Mouse (Mus musculus): ENCODE measurements around the gene 1700123O20Rik.
A peak's percentile ranks its signal among the peaks of the same experiment; 100 is the strongest.

The 1700123O20Rik gene

DNA sequence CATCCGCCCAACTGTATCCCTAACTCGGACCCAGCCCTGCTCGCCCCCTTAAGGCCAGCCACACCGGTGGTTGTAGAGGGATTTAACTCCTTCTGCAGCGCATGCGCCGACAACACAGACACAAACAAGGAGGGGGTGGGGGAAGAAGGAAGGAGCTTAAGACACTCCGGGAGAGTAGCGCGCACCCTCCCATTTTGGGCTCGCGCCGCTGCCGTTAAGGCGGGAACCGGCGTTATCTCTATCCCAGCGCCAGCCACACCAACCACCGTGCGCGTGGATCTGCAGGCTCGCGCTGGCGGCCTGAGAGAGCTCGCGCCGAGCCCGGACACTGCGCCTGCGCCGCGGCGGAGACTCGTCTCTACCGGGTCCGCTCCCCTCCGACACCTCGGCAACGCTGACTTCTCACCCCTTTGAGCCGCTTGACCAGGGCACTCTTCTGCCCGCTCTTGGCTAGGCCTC is at the start of gene 1700123O20Rik:
Gene 1700123O20Rik, plus strand, starts transcription at position 154 of the 459 bp plus-strand sequence.
- TF ChIP-seq GATA4 (IDR thresholded peaks at IDR 0.05; ENCODE audit: insufficient replicate concordance, low read length), result peak; percentile 77; the same call in 1 of the 2 replicates

- TF ChIP-seq GATA4 (IDR thresholded peaks at IDR 0.05; ENCODE audit: insufficient replicate concordance, low read length), result no peak
Observed at GRCm38 (mm10) chr14:54636954-54637353, 49.1 kb upstream of the 1700123O20Rik start.

GRCm38 (mm10) chr14:54638210-54638609 is 47.8 kb upstream of the 1700123O20Rik start:
- TF ChIP-seq GATA4 (IDR thresholded peaks at IDR 0.05; ENCODE audit: insufficient replicate concordance, low read length), result no peak

GRCm38 (mm10) chr14:54640121-54640520 is 45.9 kb upstream of the 1700123O20Rik start:
- TF ChIP-seq GATA4 (IDR thresholded peaks at IDR 0.05; ENCODE audit: insufficient replicate concordance, low read length), result no peak

- TF ChIP-seq GATA4 (IDR thresholded peaks at IDR 0.05; ENCODE audit: insufficient replicate concordance, low read length), result no peak
Observed at GRCm38 (mm10) chr14:54640946-54641304, 45.1 kb upstream of the 1700123O20Rik start, which contains the start of gene Gm17606. Gm17606 (plus strand) TSS chr14:54640952.

DNA sequence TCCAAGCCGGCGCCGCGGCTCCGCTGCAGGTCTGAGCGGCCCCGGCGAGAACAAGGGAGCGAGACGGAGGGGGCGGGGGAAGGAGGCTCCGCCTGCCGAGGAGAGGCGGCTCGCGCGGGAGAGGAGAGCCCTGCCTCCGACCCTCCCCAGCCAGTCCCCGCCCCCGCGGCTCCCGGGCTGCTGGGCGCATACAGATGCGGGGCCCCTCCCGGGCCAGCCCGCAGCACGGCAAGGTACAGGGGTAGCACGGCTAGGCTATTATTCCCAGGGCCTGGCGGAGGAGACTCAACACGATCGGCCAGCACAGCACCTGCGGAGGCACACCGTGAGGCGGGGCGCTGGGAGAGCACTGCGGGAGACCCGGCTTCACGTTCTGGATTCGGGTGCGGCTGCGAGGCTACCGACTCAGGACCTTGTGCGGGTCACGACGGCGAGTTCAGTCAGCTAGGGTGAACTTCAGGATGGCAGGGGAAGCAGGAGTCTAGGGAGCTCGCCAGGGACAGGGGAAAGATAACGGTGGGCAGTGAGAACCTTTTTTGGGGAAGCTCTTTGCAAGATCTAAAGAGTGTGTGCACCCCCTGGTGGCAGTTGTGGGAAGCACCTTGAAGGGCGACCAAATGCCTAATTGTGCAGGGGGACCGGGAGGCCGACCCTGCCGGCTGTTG is 44.6 kb upstream of the 1700123O20Rik start, which contains the start of gene Cdh24:
Gene Cdh24, minus strand, starts transcription at position 60 of the 665 bp plus-strand sequence.
- no peak for TF ChIP-seq GATA4 (IDR thresholded peaks at IDR 0.05; ENCODE audit: insufficient replicate concordance, low read length)

- TF ChIP-seq GATA4 (IDR thresholded peaks at IDR 0.05; ENCODE audit: insufficient replicate concordance, low read length), result no peak
Observed at GRCm38 (mm10) chr14:54642224-54642944, 43.6 kb upstream of the 1700123O20Rik start.

- TF ChIP-seq GATA4 (IDR thresholded peaks at IDR 0.05; ENCODE audit: insufficient replicate concordance, low read length), result no peak
Observed at GRCm38 (mm10) chr14:54643011-54643410, 43.0 kb upstream of the 1700123O20Rik start.

DNA sequence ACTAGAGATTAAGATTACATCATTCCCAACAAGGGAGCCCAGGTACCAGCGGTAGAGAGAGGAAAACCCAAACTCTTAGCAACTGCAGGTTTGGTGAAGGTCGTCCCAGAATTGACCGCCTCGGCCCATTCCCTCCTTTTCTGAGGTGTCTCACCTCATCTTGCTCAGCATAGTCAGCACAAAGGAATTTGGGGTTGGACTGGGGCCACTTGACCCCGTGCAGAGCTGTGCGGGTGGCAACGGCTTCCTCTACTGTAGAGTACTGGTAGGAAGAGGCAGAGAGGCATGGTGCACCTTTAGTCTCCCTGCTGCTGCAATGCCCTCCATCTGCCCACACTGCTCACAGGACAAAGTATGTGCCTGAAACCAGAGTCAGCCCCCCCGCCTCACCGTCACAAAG is 41.7 kb upstream of the 1700123O20Rik start:
- TF ChIP-seq GATA4 (IDR thresholded peaks at IDR 0.05; ENCODE audit: insufficient replicate concordance, low read length), result no peak

DNA sequence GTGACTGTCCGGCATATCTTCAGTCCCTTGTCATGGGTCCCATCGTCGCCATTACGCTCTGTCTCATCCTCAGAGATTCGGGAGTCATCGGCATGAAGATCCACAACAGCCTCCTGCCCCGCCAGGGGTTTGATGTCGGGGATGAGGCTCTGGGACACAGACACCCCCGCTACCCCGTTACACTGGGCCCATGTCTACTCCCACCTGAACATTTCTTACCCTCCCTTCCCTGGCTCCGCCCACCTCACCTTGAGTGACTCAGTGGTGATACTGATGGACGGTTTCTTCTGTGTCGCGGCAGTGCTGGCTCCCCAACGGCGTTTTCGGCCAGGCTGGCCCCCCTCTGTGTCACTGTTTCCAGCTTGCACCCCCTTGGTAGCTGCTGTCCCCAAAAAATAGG is 39.6 kb upstream of the 1700123O20Rik start:
- no peak for TF ChIP-seq GATA4 (IDR thresholded peaks at IDR 0.05; ENCODE audit: insufficient replicate concordance, low read length)

- TF ChIP-seq GATA4 (IDR thresholded peaks at IDR 0.05; ENCODE audit: insufficient replicate concordance, low read length), result no peak
Observed at GRCm38 (mm10) chr14:54646898-54647636, 38.9 kb upstream of the 1700123O20Rik start.

DNA sequence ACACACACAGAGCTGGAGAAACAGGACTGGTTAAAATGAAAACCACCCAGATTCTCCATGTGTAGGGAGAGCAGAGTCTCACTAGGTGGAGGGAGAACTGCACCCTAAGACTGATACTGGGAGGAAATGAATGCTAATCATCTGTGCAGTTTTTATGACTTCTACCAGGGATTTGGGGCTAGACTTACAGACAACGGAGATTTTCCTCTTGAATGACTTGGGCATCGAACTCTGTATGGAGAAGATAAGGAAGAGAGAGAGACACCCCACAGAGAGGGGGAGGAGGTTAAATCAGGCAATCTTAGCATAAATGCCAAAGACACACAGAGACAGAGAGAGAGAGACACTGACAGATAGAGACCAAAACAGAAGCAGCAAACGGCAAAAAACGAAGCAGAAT is 38.1 kb upstream of the 1700123O20Rik start:
- no peak for TF ChIP-seq GATA4 (IDR thresholded peaks at IDR 0.05; ENCODE audit: insufficient replicate concordance, low read length)

GRCm38 (mm10) chr14:54650621-54651454 is 35.2 kb upstream of the 1700123O20Rik start:
- TF ChIP-seq GATA4 (IDR thresholded peaks at IDR 0.05; ENCODE audit: insufficient replicate concordance, low read length), result no peak

- no peak for TF ChIP-seq GATA4 (IDR thresholded peaks at IDR 0.05; ENCODE audit: insufficient replicate concordance, low read length)
Observed at GRCm38 (mm10) chr14:54651556-54651955, 34.5 kb upstream of the 1700123O20Rik start.

DNA sequence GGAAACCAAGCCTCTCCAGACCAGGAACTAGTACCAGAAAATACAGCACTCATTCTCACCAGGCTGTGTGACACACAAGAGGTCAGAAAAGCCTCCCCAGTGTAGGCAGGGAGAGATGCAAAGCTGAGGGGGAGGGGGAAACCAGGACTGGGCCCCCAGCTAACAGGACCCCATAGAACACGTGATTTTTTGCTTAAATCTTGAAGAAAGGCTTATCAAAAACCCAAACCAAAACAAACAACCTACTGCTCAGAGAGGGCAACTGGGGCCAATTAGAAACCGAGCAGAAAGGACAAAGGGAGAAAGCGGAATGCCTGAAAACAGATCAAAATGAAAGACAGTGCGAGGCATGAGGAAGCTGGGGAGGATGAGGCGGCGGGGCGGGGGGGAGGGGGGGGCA is 33.2 kb upstream of the 1700123O20Rik start:
- no peak for TF ChIP-seq GATA4 (IDR thresholded peaks at IDR 0.05; ENCODE audit: insufficient replicate concordance, low read length)
